Mouse (Mus musculus): ENCODE measurements around the gene Ccdc137. TPM values are rescaled to one million over a fixed set of nuclear protein-coding genes. Genes with fewer than 3 reads are reported as not detected.

Gene Ccdc137
- polyA plus RNA-seq, 1 experiment from 2014 or later = 33.8 TPM

GRCm38 (mm10) chr11:120437152-120437856 is 20.6 kb upstream of the Ccdc137 start, which contains the start of gene Nploc4:
Nploc4 (minus strand) TSS chr11:120437708.
- Histone ChIP-seq H3K9me3 (ENCODE audit: control insufficient read depth, low read length) (no peaks in the 10 kb centered on the region), H3K27me3 (ENCODE audit: control insufficient read depth, insufficient read depth, low read length) (no peaks in the 10 kb centered on the region), H3K9ac (ENCODE audit: low read length) (peak within 1 kb of the TSS; percentile 98), H3K4me3 (ENCODE audit: low read depth, low read length) (peak within 1 kb of the TSS; percentile 98), H3K4me1 (replicated peaks; ENCODE audit: control insufficient read depth, insufficient read depth, low read length) (peaks cover 4% of the 10 kb centered on the region; the same call in 1 of the 2 replicates), H3K36me3 (ENCODE audit: control insufficient read depth, insufficient read depth, low read length) (no peaks in the 10 kb centered on the region; the same call in 1 of the 2 replicates), H3K4me2 (ENCODE audit: low read depth, low read length, severe bottlenecking) (peak within 1 kb of the TSS; percentile 89), H3K27ac (ENCODE audit: low read depth, low read length) (peak within 1 kb of the TSS; percentile 58)
- under 1% methylated on average over 73 of the region's 77 CpGs for WGBS
- DNase-seq (ENCODE audit: low spot score) (peak; percentile 96), ATAC-seq (replicated peaks; ENCODE audit: low FRiP score) (peak; percentile 92)

DNA sequence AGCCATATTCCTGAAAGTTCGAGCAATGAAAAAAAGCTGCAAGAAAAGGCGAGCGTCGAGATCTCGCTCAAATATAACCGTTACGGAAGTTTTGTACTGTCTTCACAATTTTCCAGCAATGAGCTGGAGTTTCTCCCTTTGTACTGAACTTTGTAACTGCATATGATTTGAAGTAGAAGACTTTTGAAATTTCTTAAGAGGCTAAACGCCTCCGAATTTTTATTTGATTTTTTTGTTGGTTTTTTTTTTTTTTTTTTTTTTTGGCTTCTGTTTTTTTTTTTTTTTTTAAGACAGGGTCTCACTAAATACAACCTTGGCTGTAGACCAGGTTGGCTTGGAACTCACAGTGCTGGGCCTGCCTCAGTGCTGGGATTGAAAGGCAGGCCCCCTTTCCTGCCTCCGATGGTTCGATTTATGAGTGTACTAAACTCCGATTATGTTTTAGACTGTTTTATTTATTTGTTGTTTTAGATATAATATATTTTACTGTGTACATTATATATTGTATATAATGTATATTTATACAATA is 20.0 kb upstream of the Ccdc137 start:
- Histone ChIP-seq H3K27ac (ENCODE audit: low read depth, low read length) (no peak overlapping the region), H3K4me1 (replicated peaks; ENCODE audit: control insufficient read depth, insufficient read depth, low read length) (peaks cover 4% of the 10 kb centered on the region; the same call in 1 of the 2 replicates), H3K36me3 (ENCODE audit: control insufficient read depth, insufficient read depth, low read length) (no peaks in the 10 kb centered on the region; the same call in 1 of the 2 replicates), H3K9me3 (ENCODE audit: control insufficient read depth, low read length) (no peaks in the 10 kb centered on the region), H3K4me3 (ENCODE audit: low read depth, low read length) (peak overlapping the region; percentile 98), H3K27me3 (ENCODE audit: control insufficient read depth, insufficient read depth, low read length) (no peaks in the 10 kb centered on the region), H3K4me2 (ENCODE audit: low read depth, low read length, severe bottlenecking) (peak overlapping the region; percentile 89; the same call in 1 of the 2 replicates), H3K9ac (ENCODE audit: low read length) (peak overlapping the region; percentile 98)
- ATAC-seq (replicated peaks; ENCODE audit: low FRiP score) = no peak
- DNase-seq (ENCODE audit: low spot score) = no peak
- 31% methylated on average over 12 of the region's 12 CpGs for WGBS

DNA sequence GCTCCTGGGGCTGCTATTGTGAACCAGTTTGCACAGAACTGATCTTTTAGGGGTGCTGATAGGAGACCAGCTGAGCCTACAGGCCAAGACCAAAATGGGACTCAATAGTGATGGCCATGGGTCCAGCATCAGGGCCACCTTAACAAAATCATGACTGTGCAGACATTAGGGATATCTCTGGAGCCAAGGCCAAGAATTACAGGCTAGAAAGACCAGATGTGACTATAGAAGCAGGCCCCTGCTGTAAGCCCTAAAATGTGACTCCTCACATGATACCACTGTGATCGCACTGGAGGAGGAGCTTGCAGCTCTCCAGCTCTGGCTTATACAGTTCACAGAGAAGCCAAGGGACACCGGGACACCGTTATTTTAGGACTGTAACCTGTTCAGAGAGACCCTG is 15.6 kb upstream of the Ccdc137 start, which contains the start of gene Tspan10:
Gene Tspan10 (plus strand): TSS at position 301 of the 400 bp plus-strand sequence.
- Histone ChIP-seq H3K36me3 (ENCODE audit: control insufficient read depth, insufficient read depth, low read length) (no peaks in the 10 kb centered on the region), H3K4me3 (ENCODE audit: low read depth, low read length) (no peak within 1 kb of the TSS), H3K4me1 (replicated peaks; ENCODE audit: control insufficient read depth, insufficient read depth, low read length) (no peaks in the 10 kb centered on the region), H3K9me3 (ENCODE audit: control insufficient read depth, low read length) (no peaks in the 10 kb centered on the region), H3K4me2 (ENCODE audit: low read depth, low read length, severe bottlenecking) (no peak within 1 kb of the TSS), H3K27ac (ENCODE audit: low read depth, low read length) (no peak within 1 kb of the TSS), H3K27me3 (ENCODE audit: control insufficient read depth, insufficient read depth, low read length) (no peaks in the 10 kb centered on the region), H3K9ac (ENCODE audit: low read length) (no peak within 1 kb of the TSS)
- WGBS = 88% methylated on average over 3 of the region's 3 CpGs
- ATAC-seq (replicated peaks; ENCODE audit: low FRiP score) = no peak
- DNase-seq (ENCODE audit: low spot score) = no peak

- no peaks in the 10 kb centered on the region for H3K9me3 ChIP-seq (ENCODE audit: control insufficient read depth, low read length)
- DNase-seq (ENCODE audit: low spot score) (no peak), ATAC-seq (replicated peaks; ENCODE audit: low FRiP score) (no peak)
- no peaks in the 10 kb centered on the region for H3K36me3 ChIP-seq (ENCODE audit: control insufficient read depth, insufficient read depth, low read length)
- H3K4me1 ChIP-seq (replicated peaks; ENCODE audit: control insufficient read depth, insufficient read depth, low read length) = no peaks in the 10 kb centered on the region
- no peaks in the 10 kb centered on the region for H3K27me3 ChIP-seq (ENCODE audit: control insufficient read depth, insufficient read depth, low read length)
- no peak overlapping the region for H3K4me3 ChIP-seq (ENCODE audit: low read depth, low read length)
- WGBS = 81% methylated on average over 3 of the region's 3 CpGs
- H3K27ac ChIP-seq (ENCODE audit: low read depth, low read length) = no peak overlapping the region
- H3K4me2 ChIP-seq (ENCODE audit: low read depth, low read length, severe bottlenecking) = no peak overlapping the region
- H3K9ac ChIP-seq (ENCODE audit: low read length) = no peak overlapping the region
Observed at GRCm38 (mm10) chr11:120442765-120443280, 15.1 kb upstream of the Ccdc137 start.

DNA sequence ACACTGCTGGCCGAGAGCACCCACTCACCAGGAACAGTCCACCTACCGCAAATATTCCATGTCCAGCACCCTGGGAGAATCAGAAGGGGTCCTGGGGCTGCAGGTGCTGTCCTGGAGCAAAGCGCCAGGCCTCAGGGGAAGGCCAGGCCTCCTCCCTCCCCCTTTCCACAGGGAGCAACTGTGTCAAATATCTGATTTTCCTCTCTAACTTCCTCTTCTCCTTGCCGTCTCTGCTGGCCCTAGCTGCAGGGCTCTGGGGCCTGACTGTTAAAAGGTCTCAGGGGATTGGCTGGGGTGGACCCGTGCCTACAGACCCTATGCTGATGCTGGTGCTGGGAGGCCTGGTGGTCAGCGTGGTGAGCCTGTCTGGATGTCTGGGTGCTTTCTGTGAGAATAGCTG is 13.8 kb upstream of the Ccdc137 start:
- Histone ChIP-seq H3K9ac (ENCODE audit: low read length) (no peak overlapping the region), H3K36me3 (ENCODE audit: control insufficient read depth, insufficient read depth, low read length) (no peaks in the 10 kb centered on the region), H3K27me3 (ENCODE audit: control insufficient read depth, insufficient read depth, low read length) (no peaks in the 10 kb centered on the region), H3K4me1 (replicated peaks; ENCODE audit: control insufficient read depth, insufficient read depth, low read length) (no peaks in the 10 kb centered on the region), H3K4me2 (ENCODE audit: low read depth, low read length, severe bottlenecking) (no peak overlapping the region), H3K4me3 (ENCODE audit: low read depth, low read length) (no peak overlapping the region), H3K9me3 (ENCODE audit: control insufficient read depth, low read length) (no peaks in the 10 kb centered on the region), H3K27ac (ENCODE audit: low read depth, low read length) (no peak overlapping the region)
- 74% methylated on average over 6 of the region's 6 CpGs for WGBS
- no peak for DNase-seq (ENCODE audit: low spot score)
- no peak for ATAC-seq (replicated peaks; ENCODE audit: low FRiP score)

GRCm38 (mm10) chr11:120445475-120445874 is 12.4 kb upstream of the Ccdc137 start:
- no peak overlapping the region for H3K4me2 ChIP-seq (ENCODE audit: low read depth, low read length, severe bottlenecking)
- no peaks in the 10 kb centered on the region for H3K27me3 ChIP-seq (ENCODE audit: control insufficient read depth, insufficient read depth, low read length)
- H3K4me3 ChIP-seq (ENCODE audit: low read depth, low read length) = no peak overlapping the region
- no peaks in the 10 kb centered on the region for H3K36me3 ChIP-seq (ENCODE audit: control insufficient read depth, insufficient read depth, low read length)
- H3K27ac ChIP-seq (ENCODE audit: low read depth, low read length) = no peak overlapping the region
- DNase-seq (ENCODE audit: low spot score) (no peak), ATAC-seq (replicated peaks; ENCODE audit: low FRiP score) (no peak)
- H3K9ac ChIP-seq (ENCODE audit: low read length) = no peak overlapping the region
- H3K9me3 ChIP-seq (ENCODE audit: control insufficient read depth, low read length) = no peaks in the 10 kb centered on the region
- WGBS = 78% methylated on average over 3 of the region's 3 CpGs
- no peaks in the 10 kb centered on the region for H3K4me1 ChIP-seq (replicated peaks; ENCODE audit: control insufficient read depth, insufficient read depth, low read length)

DNA sequence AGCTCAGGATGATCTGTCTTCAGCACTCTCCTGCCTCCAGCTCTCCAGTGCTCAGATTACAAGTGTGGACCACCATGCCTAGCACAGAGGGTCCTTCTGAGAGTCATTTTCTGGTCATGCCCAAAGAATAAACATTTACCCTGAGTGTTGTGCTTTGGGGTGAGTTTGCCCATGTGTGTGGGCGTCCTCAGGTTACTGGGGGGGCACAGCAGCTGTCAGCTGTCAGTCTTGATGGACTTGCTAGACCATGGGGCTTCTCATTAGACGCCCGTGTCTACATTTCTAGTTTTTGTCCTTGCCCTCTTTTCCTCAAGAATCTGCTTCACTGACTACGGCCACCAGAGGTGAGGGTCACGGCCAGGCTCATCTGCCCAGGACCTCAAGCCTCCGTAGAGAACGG is 10.7 kb upstream of the Ccdc137 start:
- no peak for DNase-seq (ENCODE audit: low spot score)
- no peak for ATAC-seq (replicated peaks; ENCODE audit: low FRiP score)
- H3K9ac ChIP-seq (ENCODE audit: low read length) = no peak overlapping the region
- H3K27ac ChIP-seq (ENCODE audit: low read depth, low read length) = no peak overlapping the region
- H3K9me3 ChIP-seq (ENCODE audit: control insufficient read depth, low read length) = no peaks in the 10 kb centered on the region
- no peak overlapping the region for H3K4me2 ChIP-seq (ENCODE audit: low read depth, low read length, severe bottlenecking)
- no peak overlapping the region for H3K4me3 ChIP-seq (ENCODE audit: low read depth, low read length)
- H3K4me1 ChIP-seq (replicated peaks; ENCODE audit: control insufficient read depth, insufficient read depth, low read length) = no peaks in the 10 kb centered on the region
- no peaks in the 10 kb centered on the region for H3K36me3 ChIP-seq (ENCODE audit: control insufficient read depth, insufficient read depth, low read length)
- 84% methylated on average over 7 of the region's 7 CpGs for WGBS
- no peaks in the 10 kb centered on the region for H3K27me3 ChIP-seq (ENCODE audit: control insufficient read depth, insufficient read depth, low read length)

- DNase-seq (ENCODE audit: low spot score) (no peak), ATAC-seq (replicated peaks; ENCODE audit: low FRiP score) (no peak)
- Histone ChIP-seq H3K4me1 (replicated peaks; ENCODE audit: control insufficient read depth, insufficient read depth, low read length) (no peaks in the 10 kb centered on the region), H3K9me3 (ENCODE audit: control insufficient read depth, low read length) (no peaks in the 10 kb centered on the region), H3K27me3 (ENCODE audit: control insufficient read depth, insufficient read depth, low read length) (no peaks in the 10 kb centered on the region), H3K36me3 (ENCODE audit: control insufficient read depth, insufficient read depth, low read length) (no peaks in the 10 kb centered on the region), H3K4me2 (ENCODE audit: low read depth, low read length, severe bottlenecking) (no peak overlapping the region), H3K27ac (ENCODE audit: low read depth, low read length) (no peak overlapping the region), H3K4me3 (ENCODE audit: low read depth, low read length) (no peak overlapping the region), H3K9ac (ENCODE audit: low read length) (no peak overlapping the region)
- WGBS = 63% methylated on average over 3 of the region's 3 CpGs
Observed at GRCm38 (mm10) chr11:120452246-120452645, 5.7 kb upstream of the Ccdc137 start.

Data from forebrain, embryonic 11.5 days (tissue).